Mouse (Mus musculus): ENCODE results near the gene Ints1.

- no peak for TF ChIP-seq POLR2A (IDR thresholded peaks at IDR 0.05; ENCODE audit: borderline replicate concordance, low read depth, low read length)
- TF ChIP-seq CTCF (IDR thresholded peaks at IDR 0.05; ENCODE audit: low read depth, low read length) = no peak
Measured at GRCm38 (mm10) chr5:139819538-139820181, 44.2 kb upstream of the Ints1 start, which contains the start of gene Tmem184a.

Measured in bone marrow macrophage, adult 2 months (primary cell).